Mouse (Mus musculus): Measurements from ENCODE around the gene Pgm3.

DNA sequence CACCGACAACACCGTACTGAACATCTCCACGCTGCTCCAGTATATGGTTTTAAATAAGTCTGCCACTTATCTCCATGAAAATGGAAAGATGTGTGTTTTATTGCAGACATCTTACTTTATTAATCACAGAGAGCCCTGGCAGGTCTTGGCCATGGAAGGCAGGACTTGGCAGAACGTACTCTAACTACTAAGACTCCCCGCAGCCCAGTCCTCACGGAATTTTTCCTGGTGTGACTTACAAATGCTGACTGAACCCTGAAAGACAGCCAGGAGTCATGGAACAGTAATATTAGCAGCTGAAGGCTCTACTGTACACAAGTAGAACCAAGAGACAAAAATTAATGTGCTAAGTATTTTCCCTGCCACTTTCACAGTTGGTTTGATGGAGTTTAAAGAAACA lies 34.1 kb upstream of the Pgm3 start:
- no peak for TF ChIP-seq TAL1 (IDR thresholded peaks at IDR 0.05; ENCODE audit: low read length)
- no peak for TF ChIP-seq GATA1 (IDR thresholded peaks at IDR 0.05; ENCODE audit: low read length)
